Mouse (Mus musculus) liver, embryonic 14.5 days (tissue): ENCODE data around the gene Cgas.

Experiments used
- CTCF ChIP-seq: IDR thresholded peaks from 2 replicates; pipeline ENCODE4 v1.5.1; 2016; ENCODE audit warnings: antibody characterized with exemption, low read depth, control low read depth
- EP300 ChIP-seq: IDR thresholded peaks from 2 replicates; pipeline ENCODE4 v1.6.1; 2016; ENCODE audit warnings: antibody characterized with exemption, low read depth

DNA sequence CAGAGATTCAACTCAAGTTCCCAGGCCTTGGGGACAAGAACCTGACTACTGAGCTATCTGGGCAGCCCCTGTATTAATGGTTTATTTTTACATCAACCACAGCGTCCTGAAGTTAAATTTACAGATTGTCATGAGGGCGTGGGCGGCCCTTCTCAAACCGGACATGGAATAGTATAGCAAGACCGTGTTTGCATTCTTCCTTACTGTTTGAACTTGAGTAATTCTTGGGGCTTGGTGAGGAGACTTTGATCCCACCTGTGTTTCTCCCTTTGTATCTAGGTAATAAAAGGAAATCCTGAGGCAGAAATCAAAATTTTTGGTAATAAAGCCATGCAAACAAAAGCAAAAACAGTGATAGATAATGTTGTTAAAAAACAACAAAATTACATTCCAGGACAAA is 42.5 kb downstream of the Cgas start:
- TF ChIP-seq CTCF (no peak), EP300 (no peak)
